Mouse (Mus musculus) MEL (cell line): ENCODE results near the gene Lgi4. TPM values are rescaled to one million over a fixed set of nuclear protein-coding genes. Genes with fewer than 3 reads are reported as not detected.

Source experiments
- DNase-seq: peaks from one replicate; pipeline ENCODE4 v3.0.0; 2011; ENCODE audit warnings: low read depth, low spot score
- H3K27ac ChIP-seq: 2 replicates; pipeline ENCODE4 v1.5.1; 2012; ENCODE audit warnings: low read depth, mild to moderate bottlenecking, control low read depth, low read length, moderate library complexity; ENCODE audit not compliant: control insufficient read depth
- H3K27me3 ChIP-seq, 2 experiments: fragments of 150-350 bp in 1 of 2; sonication (generic) in 1 of 2; 2 replicates each; pipeline ENCODE4 v1.6.1; 2012; ENCODE audit warnings: low read length in 2 of 2, mild to moderate bottlenecking in 2 of 2, improper control_type of control experiment in 1 of 2, moderate library complexity in 1 of 2; ENCODE audit not compliant: insufficient read depth in 2 of 2, control insufficient read depth in 1 of 2
- H3K36me3 ChIP-seq, 2 experiments: 2 replicates each; pipeline ENCODE4 v1.6.1; 2012 to 2014; ENCODE audit warnings: low read length in 2 of 2, improper control_type of control experiment in 1 of 2, inconsistent platforms in 1 of 2, mild to moderate bottlenecking in 1 of 2; ENCODE audit not compliant: insufficient read depth in 2 of 2, control insufficient read depth in 1 of 2
- H3K4me1 ChIP-seq, 2 experiments: fragments of 150-350 bp in 1 of 2; sonication (generic) in 1 of 2; 2 replicates each; pipeline ENCODE4 v1.6.1; 2012; ENCODE audit warnings: low read length in 2 of 2, improper control_type of control experiment in 1 of 2, mild to moderate bottlenecking in 1 of 2; ENCODE audit not compliant: insufficient read depth in 2 of 2, control insufficient read depth in 1 of 2
- H3K4me3 ChIP-seq, 2 experiments: fragments of 150-350 bp in 1 of 2; sonication (generic) in 1 of 2; 2 replicates each; pipeline ENCODE4 v1.5.1; 2012; ENCODE audit warnings: low read depth in 2 of 2, low read length in 2 of 2, mild to moderate bottlenecking in 2 of 2, moderate library complexity in 2 of 2, control low read depth in 1 of 2, improper control_type of control experiment in 1 of 2; ENCODE audit not compliant: control insufficient read depth in 1 of 2, insufficient read depth in 1 of 2
- H3K79me2 ChIP-seq: 2 replicates; pipeline ENCODE4 v1.6.1; 2012; ENCODE audit warnings: mild to moderate bottlenecking, low read length, moderate library complexity; ENCODE audit not compliant: control insufficient read depth, poor library complexity, insufficient read depth
- H3K9ac ChIP-seq: 2 replicates; pipeline ENCODE4 v1.6.1; 2012; ENCODE audit warnings: low read depth, mild to moderate bottlenecking, control low read depth, low read length, moderate library complexity; ENCODE audit not compliant: control insufficient read depth, poor library complexity, severe bottlenecking
- H3K9me3 ChIP-seq: fragments of 150-350 bp; sonication (generic); replicated peaks from 2 replicates; pipeline ENCODE4 v1.6.1; 2012; ENCODE audit warnings: mild to moderate bottlenecking, low read length, improper control_type of control experiment, moderate library complexity; ENCODE audit not compliant: insufficient read depth
- CHD1 ChIP-seq: IDR thresholded peaks from 2 replicates; pipeline ENCODE4 v1.6.1; 2012; ENCODE audit warnings: low read depth, mild to moderate bottlenecking, inconsistent platforms, low read length, improper control_type of control experiment
- CHD2 ChIP-seq: IDR thresholded peaks from 2 replicates; pipeline ENCODE4 v1.6.1; 2011; ENCODE audit warnings: low read length, improper control_type of control experiment
- E2F4 ChIP-seq: IDR thresholded peaks from 2 replicates; pipeline ENCODE4 v1.6.1; 2011; ENCODE audit warnings: low read depth, low read length, improper control_type of control experiment, borderline replicate concordance
- ETS1 ChIP-seq: IDR thresholded peaks from 2 replicates; pipeline ENCODE4 v1.6.1; 2012; ENCODE audit warnings: low read depth, mild to moderate bottlenecking, inconsistent platforms, low read length, improper control_type of control experiment, moderate library complexity
- GABPA ChIP-seq: IDR thresholded peaks from 2 replicates; pipeline ENCODE4 v1.6.1; 2012; ENCODE audit warnings: low read depth, mild to moderate bottlenecking, inconsistent platforms, low read length, improper control_type of control experiment, moderate library complexity
- GATA1 ChIP-seq: IDR thresholded peaks from 2 replicates; pipeline ENCODE4 v1.6.1; 2011; ENCODE audit warnings: low read depth, low read length, improper control_type of control experiment
- HCFC1 ChIP-seq: IDR thresholded peaks from 2 replicates; pipeline ENCODE4 v1.6.1; 2012; ENCODE audit warnings: low read depth, mild to moderate bottlenecking, inconsistent platforms, low read length, improper control_type of control experiment, moderate library complexity
- JUND ChIP-seq: IDR thresholded peaks from 2 replicates; pipeline ENCODE4 v1.6.1; 2011; ENCODE audit warnings: low read depth, mild to moderate bottlenecking, improper control_type of control experiment, low read length
- KAT2A ChIP-seq: conservative IDR thresholded peaks from 2 replicates; pipeline ENCODE4 v1.6.1; 2012; ENCODE audit warnings: low read depth, low read length, improper control_type of control experiment, inconsistent platforms
- MAFK ChIP-seq: IDR thresholded peaks from 2 replicates; pipeline ENCODE4 v1.6.1; 2011; ENCODE audit warnings: low read depth, mild to moderate bottlenecking, low read length, improper control_type of control experiment, borderline replicate concordance
- MAX ChIP-seq: IDR thresholded peaks from 2 replicates; pipeline ENCODE4 v1.6.1; 2011; ENCODE audit warnings: low read length, improper control_type of control experiment
- MAZ ChIP-seq: IDR thresholded peaks from 2 replicates; pipeline ENCODE4 v1.6.1; 2012; ENCODE audit warnings: low read depth, mild to moderate bottlenecking, inconsistent platforms, low read length, improper control_type of control experiment
- MEF2A ChIP-seq: IDR thresholded peaks from 2 replicates; pipeline ENCODE4 v1.6.1; 2014; ENCODE audit warnings: low read depth, mild to moderate bottlenecking, inconsistent platforms, low read length, improper control_type of control experiment; ENCODE audit not compliant: poor library complexity, insufficient replicate concordance, severe bottlenecking; ENCODE audit errors: extremely low read depth
- MXI1 ChIP-seq: IDR thresholded peaks from 2 replicates; pipeline ENCODE4 v1.6.1; 2011; ENCODE audit warnings: mild to moderate bottlenecking, low read depth, low read length, improper control_type of control experiment
- MYB ChIP-seq: IDR thresholded peaks from 2 replicates; pipeline ENCODE4 v1.6.1; 2011; ENCODE audit warnings: mild to moderate bottlenecking, low read depth, low read length, improper control_type of control experiment
- NELFE ChIP-seq: IDR thresholded peaks from 2 replicates; pipeline ENCODE4 v1.6.1; 2011; ENCODE audit warnings: low read depth, low read length, improper control_type of control experiment
- POLR2A ChIP-seq, 2 experiments: IDR thresholded peaks; 2 replicates each; pipeline ENCODE4 v1.6.1; 2011 to 2012; ENCODE audit warnings: low read length in 2 of 2, mild to moderate bottlenecking in 2 of 2, control low read depth in 1 of 2, improper control_type of control experiment in 1 of 2, low read depth in 1 of 2, moderate library complexity in 1 of 2; ENCODE audit not compliant: control insufficient read depth in 1 of 2, insufficient read depth in 1 of 2, poor library complexity in 1 of 2
- POLR2AphosphoS2 ChIP-seq: IDR thresholded peaks from 2 replicates; pipeline ENCODE4 v1.6.1; 2011; ENCODE audit warnings: low read length, improper control_type of control experiment
- RCOR1 ChIP-seq: IDR thresholded peaks from 2 replicates; pipeline ENCODE4 v1.6.1; 2012; ENCODE audit warnings: low read depth, mild to moderate bottlenecking, inconsistent platforms, low read length, improper control_type of control experiment
- SIN3A ChIP-seq: IDR thresholded peaks from 2 replicates; pipeline ENCODE4 v1.6.1; 2012; ENCODE audit warnings: low read length, improper control_type of control experiment, inconsistent platforms
- SMC3 ChIP-seq: IDR thresholded peaks from 2 replicates; pipeline ENCODE4 v1.6.1; 2011; ENCODE audit warnings: low read depth, low read length, improper control_type of control experiment
- TAL1 ChIP-seq: IDR thresholded peaks from 2 replicates; pipeline ENCODE4 v1.6.1; 2012; ENCODE audit warnings: mild to moderate bottlenecking, inconsistent platforms, low read length, moderate library complexity, mixed read lengths
- TBP ChIP-seq: IDR thresholded peaks from 2 replicates; pipeline ENCODE4 v1.8.0; 2011; ENCODE audit warnings: low read depth, low read length, improper control_type of control experiment
- TCF12 ChIP-seq: IDR thresholded peaks from 2 replicates; pipeline ENCODE4 v1.6.1; 2014; ENCODE audit warnings: low read depth, mild to moderate bottlenecking, inconsistent platforms, low read length, improper control_type of control experiment, moderate library complexity
- UBTF ChIP-seq: IDR thresholded peaks from 2 replicates; pipeline ENCODE4 v1.6.1; 2012; ENCODE audit warnings: low read depth, mild to moderate bottlenecking, inconsistent platforms, low read length, improper control_type of control experiment, moderate library complexity, borderline replicate concordance; ENCODE audit not compliant: insufficient read depth
- USF1 ChIP-seq: IDR thresholded peaks from 2 replicates; pipeline ENCODE4 v1.6.1; 2014; ENCODE audit warnings: low read depth, mild to moderate bottlenecking, inconsistent platforms, low read length, improper control_type of control experiment, moderate library complexity
- USF2 ChIP-seq, 2 experiments: IDR thresholded peaks; 2 replicates each; pipeline ENCODE4 v1.6.1; 2011 to 2012; ENCODE audit warnings: improper control_type of control experiment in 2 of 2, low read length in 2 of 2, borderline replicate concordance in 1 of 2, inconsistent platforms in 1 of 2, low read depth in 1 of 2, mild to moderate bottlenecking in 1 of 2; ENCODE audit not compliant: insufficient read depth in 1 of 2
- ZKSCAN1 ChIP-seq: IDR thresholded peaks from 2 replicates; pipeline ENCODE4 v1.6.1; 2012; ENCODE audit warnings: low read depth, mild to moderate bottlenecking, inconsistent platforms, low read length, improper control_type of control experiment, moderate library complexity
- ZMIZ1 ChIP-seq: IDR thresholded peaks from 2 replicates; pipeline ENCODE4 v1.6.1; 2012; ENCODE audit warnings: low read depth, mild to moderate bottlenecking, inconsistent platforms, low read length, improper control_type of control experiment, moderate library complexity
- ZNF384 ChIP-seq: IDR thresholded peaks from 2 replicates; pipeline ENCODE4 v1.6.1; 2012; ENCODE audit warnings: low read depth, mild to moderate bottlenecking, inconsistent platforms, low read length, improper control_type of control experiment
- polyA plus RNA-seq, 2 experiments: library from polyadenylated mRNA; stranded (reverse) in 1 of 2; unstranded in 1 of 2; fragments of >175 nt in 1 of 2; fragments of >200 nt in 1 of 2; gene quantifications; 2 replicates each; pipeline versions ENCODE4 v1.2.1 to v1.2.4; 2012; ENCODE audit warnings: low replicate concordance in 2 of 2, low read depth in 1 of 2; ENCODE audit not compliant: insufficient read length in 2 of 2, insufficient read depth in 1 of 2, missing spikeins in 1 of 2
- total RNA-seq: library from RNA; depleted of rRNA; stranded (reverse); fragments of 300-350 nt; gene quantifications from 2 replicates; pipeline ENCODE4 v1.2.3, GENCODE M21; 2012

Lgi4 gene
- total and polyA plus RNA-seq, 3 experiments, result not detected

DNA sequence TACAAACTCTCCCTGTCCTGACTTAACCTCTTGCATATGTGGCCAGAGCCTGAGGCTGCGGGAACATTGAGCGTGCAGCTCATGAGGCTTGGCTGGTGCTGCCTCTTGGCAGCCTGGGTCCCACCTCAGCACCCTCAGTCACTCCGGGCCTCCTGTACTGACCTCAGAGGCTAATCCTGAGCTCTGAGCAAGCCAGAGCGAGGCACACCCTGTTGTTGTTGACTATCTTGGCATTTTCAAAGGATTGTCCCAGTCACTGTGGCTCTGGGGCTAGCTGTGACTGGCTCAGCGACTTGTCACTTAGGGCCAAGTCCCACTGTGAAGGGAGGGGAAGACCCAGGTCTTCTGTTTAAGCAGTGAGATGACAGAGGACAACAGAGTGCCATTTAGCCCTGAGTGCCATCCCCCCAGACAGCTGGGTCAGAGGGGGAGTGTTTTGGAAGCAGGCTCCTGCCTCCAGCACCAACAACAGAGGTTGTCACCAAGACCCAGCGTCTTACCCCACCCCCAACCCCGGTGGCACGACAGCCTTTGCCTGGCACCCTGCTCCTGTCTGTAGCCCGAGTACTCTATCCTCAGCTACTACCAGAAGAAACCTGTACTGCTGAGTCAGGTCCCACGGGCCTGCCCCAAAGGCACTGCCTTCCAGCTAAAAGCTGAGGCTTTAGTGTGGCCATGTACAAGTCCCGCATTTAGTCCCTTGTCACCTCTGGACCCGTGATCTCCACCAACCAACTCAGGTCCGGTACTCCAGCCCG, 23.9 kb downstream of the Lgi4 start:
- Histone ChIP-seq H3K36me3 (no peaks in the 10 kb centered on the region), H3K9me3 (no peaks in the 10 kb centered on the region), H3K27ac (no peak overlapping the region), H3K4me3 (no peak overlapping the region), H3K27me3 (peaks cover 3 to 11% of the 10 kb centered on the region in 2 experiments), H3K4me1 (no peaks in the 10 kb centered on the region), H3K9ac (no peak overlapping the region), H3K79me2 (no peaks in the 10 kb centered on the region)
- DNase-seq, result no peak
- TF ChIP-seq ZMIZ1 (no peak), GABPA (no peak), UBTF (no peak), USF1 (no peak), TAL1 (no peak), MAZ (no peak), TBP (no peak), MYB (no peak), KAT2A (no peak), MAFK (no peak), ZNF384 (no peak), USF2 (IDR thresholded peaks at IDR 0.05; ENCODE audit: borderline replicate concordance in 1 of 2, insufficient read depth in 1 of 2, low read depth in 1 of 2, low read length in 2 of 2) (no peak), MXI1 (no peak), SIN3A (no peak), SMC3 (no peak), E2F4 (no peak), ZKSCAN1 (no peak)

DNA sequence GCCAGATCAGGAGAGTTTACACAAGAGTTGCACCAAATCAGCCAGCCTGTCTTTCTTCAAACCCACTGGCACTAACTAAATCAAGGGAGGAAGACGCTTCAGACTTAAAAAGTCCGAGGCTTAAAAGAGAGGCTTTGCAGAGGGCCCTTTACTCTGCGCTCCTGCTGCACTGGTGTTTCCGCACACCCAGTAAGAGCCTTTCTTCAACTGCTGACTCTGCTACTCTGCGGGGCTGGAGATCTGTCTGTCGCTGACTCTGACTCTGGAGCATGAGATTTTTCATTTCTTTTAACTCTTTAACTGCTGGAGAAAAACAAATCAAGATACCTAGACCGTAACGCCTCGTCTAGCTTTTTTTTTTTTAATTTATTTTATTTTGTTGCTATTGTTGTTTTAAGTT, 25.0 kb downstream of the Lgi4 start:
- no peak overlapping the region for H3K27ac ChIP-seq
- no peaks in the 10 kb centered on the region for H3K36me3 ChIP-seq
- no peak for DNase-seq
- H3K9ac ChIP-seq, result no peak overlapping the region
- H3K9me3 ChIP-seq, result no peaks in the 10 kb centered on the region
- TF ChIP-seq JUND (no peak), KAT2A (no peak), E2F4 (no peak), TCF12 (no peak), CHD2 (no peak), POLR2A (IDR thresholded peaks at IDR 0.05; ENCODE audit: control insufficient read depth in 1 of 2, insufficient read depth in 1 of 2, low read depth in 1 of 2, low read length in 2 of 2, poor library complexity in 1 of 2) (no peak), HCFC1 (no peak), POLR2AphosphoS2 (no peak), USF2 (IDR thresholded peaks at IDR 0.05; ENCODE audit: borderline replicate concordance in 1 of 2, insufficient read depth in 1 of 2, low read depth in 1 of 2, low read length in 2 of 2) (no peak), NELFE (no peak), ETS1 (no peak), CHD1 (no peak), GATA1 (no peak), MAZ (no peak), ZNF384 (no peak), GABPA (no peak), MAX (no peak), MEF2A (no peak), RCOR1 (no peak), MXI1 (no peak)
- TF ChIP-seq, all 39 proteins: peak for 0
- H3K27me3 ChIP-seq, result peaks cover 3 to 11% of the 10 kb centered on the region in 2 experiments
- H3K79me2 ChIP-seq, result no peaks in the 10 kb centered on the region
- H3K4me1 ChIP-seq, result no peaks in the 10 kb centered on the region
- H3K4me3 ChIP-seq, result no peak overlapping the region
